Mouse (Mus musculus) kidney, postnatal 4 days (tissue): ENCODE data around the gene BC107364.
"Not testable (repeated sequence)": the region's sequence is repeated elsewhere in the genome, so short reads cannot be mapped to it uniquely, and the experiment has no call there.

ENCODE experiments used
- DNase-seq, 2 experiments: peaks; one replicate each; pipeline ENCODE4 v3.0.0; 2021; ENCODE audit warnings: mixed read lengths in 2 of 2

BC107364 gene

DNA sequence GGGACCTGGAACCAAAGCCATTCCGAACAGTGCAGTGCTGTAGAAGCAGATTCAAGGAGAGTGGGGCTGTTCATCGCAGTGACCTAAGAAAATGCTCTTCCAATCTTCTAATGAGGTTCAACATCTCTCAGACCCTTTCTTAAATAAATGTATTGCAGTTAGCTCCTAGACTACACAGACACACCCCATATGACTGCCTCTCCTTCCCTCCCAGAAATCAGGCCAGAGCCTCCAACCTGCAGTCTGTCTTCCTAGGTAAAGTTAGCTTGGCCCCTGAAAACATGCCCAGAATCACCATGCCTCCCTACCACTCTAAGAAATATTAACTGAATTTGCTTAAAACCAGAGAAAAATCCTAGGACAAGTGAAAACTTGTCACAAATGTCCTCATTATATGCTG lies 33.3 kb upstream of the BC107364 start:
- DNase-seq: no peak

- DNase-seq: no peak
These were observed 32.8 kb upstream of the BC107364 start for GRCm38 (mm10) chr3:96484921-96485320.

DNA sequence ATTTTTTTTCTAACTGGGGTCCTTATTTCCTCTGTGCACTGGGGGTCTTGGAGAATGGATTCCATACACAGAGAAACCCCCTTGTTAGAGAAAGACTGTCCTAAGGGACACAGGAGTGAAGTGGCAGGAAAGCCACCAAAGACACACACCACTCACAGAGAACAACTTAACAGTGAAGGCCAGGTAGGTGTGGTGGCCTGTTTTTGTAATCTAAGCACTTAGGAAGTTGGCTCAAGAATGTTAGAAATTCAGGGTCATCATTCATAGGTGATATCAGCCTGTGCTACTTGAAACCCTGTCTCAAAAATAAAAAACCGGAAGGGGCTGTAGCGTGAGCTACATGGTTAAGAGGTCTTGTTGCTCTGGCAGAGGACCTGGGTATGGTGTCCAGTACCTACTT lies 31.8 kb upstream of the BC107364 start:
- no peak for DNase-seq

- DNase-seq: not testable (repeated sequence)
These were observed 30.9 kb upstream of the BC107364 start for GRCm38 (mm10) chr3:96483044-96483443.

- DNase-seq: no peak
These were observed 30.3 kb upstream of the BC107364 start for GRCm38 (mm10) chr3:96482451-96482850.

DNA sequence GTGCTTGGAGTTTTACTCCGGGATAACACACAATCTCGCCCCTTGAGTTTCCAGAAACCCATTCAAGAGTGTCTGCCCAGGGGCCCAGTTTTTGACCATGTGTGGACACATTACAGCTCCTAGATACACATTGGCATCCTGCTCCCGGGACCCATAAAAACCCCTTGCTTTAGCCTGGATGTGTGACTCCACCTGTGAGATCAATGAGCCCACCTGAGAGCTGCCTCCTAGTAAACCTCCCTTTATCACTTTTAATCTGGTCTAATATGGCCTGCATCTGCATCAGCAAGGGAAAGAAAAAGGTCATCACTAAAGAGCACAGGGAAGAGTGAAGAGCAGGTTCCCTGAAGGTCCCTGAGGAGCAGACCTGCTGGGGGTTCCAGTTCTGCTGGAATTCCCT lies 29.8 kb upstream of the BC107364 start:
- no peak for DNase-seq

GRCm38 (mm10) chr3:96480684-96481270 lies 28.7 kb upstream of the BC107364 start:
- DNase-seq: no peak

- DNase-seq: no peak
These were observed 27.1 kb upstream of the BC107364 start for GRCm38 (mm10) chr3:96479249-96479648.

DNA sequence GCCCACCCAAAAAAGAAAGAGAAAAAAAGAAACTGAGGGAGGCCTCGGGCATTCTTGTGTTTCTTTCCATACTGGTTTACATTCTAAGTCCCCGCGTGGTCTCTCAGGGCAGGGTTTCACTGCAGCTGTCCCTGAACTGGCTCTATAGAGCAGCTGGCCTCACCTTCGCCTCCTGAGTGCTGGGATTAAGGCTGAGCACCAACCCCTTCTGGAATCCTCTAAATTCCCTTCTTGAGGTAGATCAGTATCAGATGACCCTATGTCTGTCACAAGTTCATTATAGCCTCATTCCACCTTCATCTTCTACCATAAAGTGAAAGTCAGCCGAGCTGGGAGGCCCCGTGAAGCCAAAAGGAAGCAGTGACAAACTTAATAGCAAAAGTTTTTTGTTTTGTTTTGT lies 25.5 kb upstream of the BC107364 start:
- no peak for DNase-seq

- no peak for DNase-seq
These were observed 25.0 kb upstream of the BC107364 start for GRCm38 (mm10) chr3:96477084-96477483.

DNA sequence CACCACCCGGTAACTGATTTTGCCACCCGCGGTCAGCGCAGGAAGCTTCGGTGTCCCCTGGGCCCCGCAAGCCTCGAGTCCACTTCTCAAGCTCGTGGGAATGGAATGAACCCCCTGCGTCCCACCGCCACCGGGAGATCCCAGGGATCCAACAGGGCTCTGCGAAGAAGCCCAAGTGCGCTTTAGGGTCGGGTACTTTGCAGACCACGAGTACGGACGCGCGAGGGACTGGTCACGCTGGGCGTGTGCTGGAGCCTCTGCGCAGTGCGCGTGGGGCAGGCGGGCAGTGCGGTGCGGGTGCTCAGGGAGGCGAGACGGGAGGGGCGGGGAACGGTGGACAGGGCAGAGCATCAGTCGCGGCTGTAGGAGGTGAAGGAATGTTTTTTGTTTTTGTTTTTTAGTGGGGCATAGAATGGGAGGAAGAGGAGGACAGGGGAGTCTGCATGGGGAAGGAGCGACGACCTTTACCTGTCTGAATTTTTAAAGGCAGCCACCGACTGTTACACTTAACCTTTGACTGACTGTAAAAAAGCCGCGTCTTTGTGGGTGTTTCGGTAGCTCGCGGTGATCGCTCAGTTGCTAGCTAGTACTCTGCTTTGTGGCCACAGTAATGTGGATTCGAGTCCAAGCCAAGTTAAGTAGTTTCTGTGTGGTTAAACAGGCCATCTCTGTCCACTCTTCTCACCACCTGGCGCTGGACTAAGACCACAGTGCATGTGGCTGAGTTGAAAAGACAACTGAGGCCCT lies 23.0 kb upstream of the BC107364 start:
- DNase-seq: no peak

DNA sequence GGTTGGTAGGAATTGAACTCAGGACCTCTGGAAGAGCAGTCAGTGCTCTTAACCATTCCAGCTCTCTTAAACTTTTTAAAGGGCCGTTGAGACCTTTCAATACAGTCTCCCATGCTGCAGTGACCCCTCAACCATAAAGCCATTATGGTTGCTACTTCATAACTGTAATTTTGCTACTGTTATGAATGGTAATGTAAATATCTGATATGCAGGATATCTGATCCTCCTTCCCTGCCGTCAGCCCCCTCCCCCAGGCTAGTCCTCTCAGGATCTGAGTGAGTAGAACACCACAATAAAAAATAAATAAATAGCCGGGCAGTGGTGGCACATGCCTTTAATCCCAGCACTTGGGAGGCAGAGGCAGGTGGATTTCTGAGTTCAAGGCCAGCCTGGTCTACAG lies 21.4 kb upstream of the BC107364 start:
- not testable (repeated sequence) for DNase-seq

DNA sequence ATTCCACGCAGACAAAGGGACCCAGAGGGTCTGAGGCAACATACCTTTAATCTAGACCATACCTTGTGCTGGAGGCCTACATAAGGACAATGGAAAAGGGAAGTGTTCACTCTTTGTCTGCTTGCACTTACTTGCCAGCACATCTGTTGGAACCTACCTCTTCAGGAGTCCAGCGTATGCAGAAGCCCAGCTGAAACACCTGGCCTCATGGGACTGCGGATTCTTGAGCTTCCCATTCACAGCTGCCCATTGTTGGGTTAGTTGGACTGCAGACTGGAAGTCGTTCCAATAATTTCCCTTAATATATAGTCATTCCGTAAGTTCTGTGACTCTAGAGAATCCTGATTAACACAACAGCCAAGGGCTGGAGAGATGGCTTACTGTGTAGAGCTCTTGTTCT lies 20.0 kb upstream of the BC107364 start:
- DNase-seq: no peak

GRCm38 (mm10) chr3:96469626-96470025 lies 17.5 kb upstream of the BC107364 start:
- DNase-seq: no peak

DNA sequence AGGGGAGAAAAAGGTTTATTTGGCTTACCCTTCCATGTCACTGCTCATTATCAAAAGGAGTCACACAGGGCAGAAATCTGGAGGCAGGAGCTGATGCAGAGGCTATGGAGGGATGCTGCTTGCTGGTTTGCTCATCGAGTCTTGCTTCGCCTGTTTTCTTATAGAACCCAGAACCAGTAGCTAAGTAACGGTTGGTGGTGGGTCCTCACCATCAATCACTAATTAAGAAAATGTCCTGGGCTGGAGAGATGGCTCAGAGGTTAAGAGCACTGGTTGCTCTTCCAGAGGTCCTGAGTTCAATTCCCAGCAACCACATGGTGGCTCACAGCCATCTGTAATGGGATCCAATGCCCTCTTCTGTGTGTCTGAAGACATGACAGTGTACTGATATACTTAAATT lies 16.2 kb upstream of the BC107364 start:
- DNase-seq: not testable (repeated sequence)

DNA sequence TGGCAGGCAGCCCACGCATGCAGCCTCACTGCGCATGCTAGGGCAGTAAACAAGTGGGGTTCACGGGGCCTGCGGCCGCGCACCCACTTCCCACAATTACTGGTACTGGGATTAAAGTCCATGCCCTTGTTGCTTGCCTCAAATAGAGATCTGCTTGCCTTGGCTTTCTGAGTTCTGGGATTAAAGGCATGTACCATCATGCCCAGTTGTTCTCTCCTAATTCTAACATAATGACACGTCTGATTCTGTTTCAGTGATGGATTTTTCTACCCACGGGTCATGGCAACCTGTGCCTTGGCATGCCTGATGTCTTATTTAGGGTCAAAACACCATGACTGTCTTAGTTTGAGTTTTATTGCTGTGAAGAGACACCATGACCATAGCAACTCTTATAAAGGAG lies 15.5 kb upstream of the BC107364 start:
- no peak for DNase-seq

GRCm38 (mm10) chr3:96463891-96464290 lies 11.8 kb upstream of the BC107364 start:
- peak in 1 of 2 experiments; percentile 17 for DNase-seq

DNA sequence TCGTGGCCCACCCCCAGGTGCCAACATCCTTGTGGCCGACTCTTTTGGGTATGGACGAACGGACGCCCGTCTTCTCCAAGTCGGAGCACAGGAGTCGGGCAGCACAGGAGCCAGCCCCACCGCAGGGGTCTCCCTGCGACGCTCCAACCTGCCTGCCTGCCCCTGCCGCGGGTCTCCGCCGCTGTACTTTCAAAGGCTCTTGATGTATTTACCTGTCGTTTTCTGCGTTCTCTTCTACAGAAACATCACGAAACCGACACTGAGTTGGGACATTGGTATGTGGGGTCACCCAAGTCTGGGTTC lies 8.4 kb upstream of the BC107364 start:
- not testable (repeated sequence) for DNase-seq

GRCm38 (mm10) chr3:96459757-96460567 lies 7.9 kb upstream of the BC107364 start:
- not testable (repeated sequence) for DNase-seq

- not testable (repeated sequence) for DNase-seq
These were observed 6.9 kb upstream of the BC107364 start for GRCm38 (mm10) chr3:96458886-96459439.

DNA sequence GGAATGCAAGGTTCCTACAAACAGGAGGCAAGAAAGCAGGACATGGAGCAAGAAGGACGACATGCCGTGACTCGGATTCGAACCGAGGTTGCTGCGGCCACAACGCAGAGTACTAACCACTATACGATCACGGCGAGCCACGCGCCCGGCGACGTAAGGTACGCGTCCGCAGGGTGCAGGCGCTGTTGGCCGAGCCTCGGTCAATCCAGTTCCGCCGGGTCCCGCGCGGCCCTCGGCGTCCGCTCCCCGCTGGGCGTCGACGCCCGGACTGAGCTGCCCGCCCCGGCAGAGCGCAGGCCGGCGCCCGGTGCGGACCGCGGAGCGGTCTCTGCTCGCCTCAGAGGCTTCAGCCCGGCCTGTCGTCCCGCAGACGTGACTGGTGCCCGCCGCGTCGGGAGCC lies 5.9 kb upstream of the BC107364 start:
- not testable (repeated sequence) for DNase-seq

DNA sequence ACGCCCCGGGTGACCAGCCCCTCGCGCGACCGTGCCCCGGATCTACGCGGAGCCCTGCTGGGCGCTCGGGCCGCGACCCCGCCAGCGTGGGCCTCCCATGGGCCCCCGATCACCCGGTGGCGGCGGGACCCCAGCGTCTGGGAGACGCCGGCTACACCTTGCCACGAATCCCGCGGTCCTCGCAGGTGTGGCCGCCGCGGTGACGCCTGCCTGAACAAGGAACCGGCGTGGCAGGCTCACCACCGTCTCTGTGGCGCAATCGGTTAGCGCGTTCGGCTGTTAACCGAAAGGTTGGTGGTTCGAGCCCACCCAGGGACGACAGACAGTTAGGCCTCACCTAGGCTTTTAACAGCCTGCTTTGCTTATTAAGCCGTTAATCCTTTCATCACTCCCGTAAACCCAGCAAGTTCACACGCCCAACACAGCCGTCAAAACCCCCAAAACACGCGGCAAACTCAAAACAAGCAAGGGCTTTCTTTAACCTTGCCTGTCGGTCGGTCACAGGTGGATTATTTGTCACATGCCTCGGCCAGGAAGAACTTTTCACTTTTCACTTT lies 847 bp downstream of the BC107364 start:
- not testable (repeated sequence) for DNase-seq

- not testable (repeated sequence) for DNase-seq
These were observed 1.6 kb downstream of the BC107364 start for GRCm38 (mm10) chr3:96450586-96450896.
